Mouse (Mus musculus): ENCODE measurements around the gene Anks6.
"Not testable (repeated sequence)": the region's sequence is repeated elsewhere in the genome, so short reads cannot be mapped to it uniquely, and the experiment has no call there.

Gene Anks6

GRCm38 (mm10) chr4:47056791-47057509 lies at the start of gene Anks6:
Anks6 (minus strand) TSS chr4:47057427.
- no peak for DNase-seq (ENCODE audit: low spot score)

DNA sequence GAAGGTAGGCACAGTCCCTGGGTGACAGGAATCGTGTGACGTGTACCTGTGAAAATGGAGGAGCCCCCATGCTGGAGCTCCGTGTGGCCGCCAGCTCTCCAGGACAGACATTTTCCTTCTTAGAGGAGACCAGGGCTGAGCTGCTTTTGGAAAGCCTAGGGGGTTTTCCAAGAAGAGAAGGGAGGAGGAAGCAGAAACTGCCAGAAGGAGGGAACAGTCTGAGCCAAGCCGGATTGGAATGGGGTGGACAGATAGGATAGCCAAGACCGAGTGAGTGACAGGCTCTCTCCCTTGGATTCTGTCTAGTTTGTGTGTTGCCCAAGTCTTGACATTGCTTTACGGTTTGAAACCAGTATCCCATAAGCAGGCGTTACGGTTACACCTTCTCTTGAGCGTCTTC lies 46.3 kb upstream of the Anks6 start:
- no peak for DNase-seq (ENCODE audit: low spot score)

DNA sequence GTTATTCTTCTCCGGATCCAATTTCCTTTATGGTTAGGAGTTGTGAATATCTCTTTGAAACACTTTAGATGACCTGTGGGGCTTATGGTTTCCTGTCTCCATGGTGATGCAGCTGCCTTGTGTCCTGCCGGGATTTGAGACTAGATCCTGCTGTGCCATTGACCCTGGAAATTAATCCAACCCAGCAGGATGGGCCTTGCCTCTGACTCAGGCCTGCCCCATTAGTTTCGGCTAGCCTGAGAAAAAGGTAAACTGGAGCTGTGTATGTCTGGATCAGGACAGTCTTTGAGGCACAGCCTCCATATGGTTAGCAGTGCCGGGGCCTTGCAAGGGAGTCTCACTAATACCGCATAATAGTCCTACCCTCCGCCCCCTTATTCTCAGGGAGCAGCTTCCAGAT lies 36.4 kb upstream of the Anks6 start:
- DNase-seq (ENCODE audit: low spot score): no peak

DNA sequence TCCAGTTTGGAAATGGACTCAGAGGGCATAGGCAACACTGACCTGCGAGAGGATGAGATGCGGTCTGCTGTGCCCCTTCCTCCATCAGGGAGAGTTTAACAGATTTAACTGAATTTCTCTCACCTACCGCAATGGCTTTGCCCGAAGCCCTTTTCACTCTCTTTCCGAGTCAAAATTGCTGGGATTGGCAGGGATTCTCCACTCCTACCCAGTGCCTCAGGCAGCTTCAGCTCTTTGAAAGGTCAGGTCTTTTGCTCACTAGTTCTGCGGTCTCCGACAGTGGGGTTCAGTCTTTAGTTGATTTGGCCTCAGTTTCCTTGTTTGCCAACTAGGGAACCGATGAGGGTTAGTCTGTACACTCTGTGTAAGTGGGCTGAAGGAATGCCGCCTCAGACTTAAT lies 35.9 kb upstream of the Anks6 start:
- no peak for DNase-seq (ENCODE audit: low spot score)

DNA sequence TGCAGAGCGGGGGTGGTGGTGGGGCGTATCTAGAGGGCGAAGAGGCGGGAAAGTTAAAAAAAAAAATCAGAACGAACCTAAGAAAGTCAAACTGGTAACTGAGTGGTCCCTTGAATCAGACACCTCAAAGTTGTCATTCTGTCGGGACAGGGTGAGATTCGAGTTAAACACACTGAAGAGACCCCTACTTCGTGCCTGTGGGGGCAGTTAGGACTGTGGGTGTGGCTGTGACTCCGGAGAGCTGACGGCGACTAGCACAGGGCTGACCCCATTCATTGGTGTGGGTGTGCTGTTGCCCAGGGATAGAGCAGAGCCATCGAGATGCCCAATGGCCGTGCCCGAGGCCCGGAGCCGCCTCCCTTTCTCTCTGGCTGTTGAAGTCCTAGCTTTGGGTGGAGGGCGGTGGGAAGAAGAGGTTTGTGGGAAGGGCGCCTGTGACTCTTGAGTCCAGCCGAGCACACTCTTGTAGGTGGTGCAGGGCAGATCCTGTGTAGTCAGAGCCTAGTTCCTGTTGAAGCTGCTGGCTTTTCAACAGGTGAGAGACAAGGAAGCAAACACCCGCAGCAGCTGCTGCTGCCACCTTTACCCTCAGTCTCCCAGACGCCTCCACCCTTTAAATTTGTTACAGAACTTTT lies 35.3 kb upstream of the Anks6 start:
- no peak for DNase-seq (ENCODE audit: low spot score)

DNA sequence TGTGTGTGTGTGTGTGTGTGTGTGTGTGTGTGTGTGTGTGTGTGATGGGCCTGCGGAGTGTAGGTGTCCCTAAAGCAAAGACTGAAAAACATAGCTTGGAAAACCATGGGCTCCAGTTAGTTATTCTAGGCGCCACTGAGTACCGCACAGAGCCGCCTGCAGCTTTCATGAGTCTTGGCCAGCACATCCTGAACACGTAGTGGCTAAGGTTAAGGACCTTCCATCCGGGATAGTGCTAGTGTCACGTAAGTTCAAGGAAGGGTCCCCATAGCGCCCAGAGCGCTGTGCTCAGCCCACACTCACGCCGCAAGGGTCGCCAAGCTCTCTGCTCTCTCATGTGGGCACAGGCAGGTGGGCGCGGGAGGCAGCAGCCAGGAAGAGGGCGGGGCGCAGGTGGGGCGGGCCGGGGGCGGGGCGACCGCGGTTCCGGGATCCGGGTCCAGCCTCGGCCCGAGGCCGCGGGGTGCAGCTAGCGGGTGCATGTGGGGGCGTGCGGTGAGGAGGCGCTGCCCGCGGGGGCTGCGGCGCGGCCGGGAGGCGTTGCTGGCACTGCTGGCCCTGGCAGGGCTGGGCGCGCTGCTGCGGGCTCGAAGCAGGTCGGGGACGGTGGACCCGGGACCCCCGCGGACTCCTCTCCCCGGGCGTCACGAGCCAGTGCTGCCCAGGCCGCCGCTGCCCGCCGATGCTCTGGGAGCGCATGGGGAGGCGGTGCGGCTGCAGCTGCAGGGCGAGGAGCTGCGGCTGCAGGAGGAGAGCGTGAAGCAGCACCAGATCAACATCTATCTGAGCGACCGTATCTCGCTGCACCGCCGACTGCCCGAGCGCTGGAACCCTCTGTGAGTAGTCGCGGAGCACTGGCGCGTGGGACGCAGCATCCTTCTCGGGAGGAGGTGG lies 34.5 kb upstream of the Anks6 start, which contains the start of gene Galnt12:
Gene Galnt12, plus strand, starts transcription at position 417 of the 894 bp plus-strand sequence.
- peak; percentile 4 for DNase-seq (ENCODE audit: low spot score)

GRCm38 (mm10) chr4:47088671-47089070 lies 31.4 kb upstream of the Anks6 start:
- no peak for DNase-seq (ENCODE audit: low spot score)

DNA sequence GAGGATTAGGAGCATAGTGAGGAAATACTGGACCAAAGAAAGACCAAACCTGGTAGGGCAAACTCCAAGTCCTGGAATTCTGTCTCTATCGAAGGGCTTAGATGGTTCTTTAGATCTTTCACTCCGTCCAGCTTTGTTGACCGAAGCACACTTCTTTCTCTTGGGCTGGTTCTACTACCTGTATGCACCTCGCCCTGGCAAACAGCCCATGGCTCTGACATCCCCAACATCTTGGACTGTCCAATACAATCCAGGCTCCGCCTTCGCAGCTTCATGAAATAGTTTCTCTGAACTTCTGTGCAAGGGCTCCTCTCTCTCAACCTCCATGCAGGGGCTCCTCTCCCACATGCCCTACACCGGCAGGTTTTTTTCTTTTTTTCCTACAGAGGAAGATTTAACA lies 26.6 kb upstream of the Anks6 start:
- DNase-seq (ENCODE audit: low spot score): no peak

- no peak for DNase-seq (ENCODE audit: low spot score)
Observed at GRCm38 (mm10) chr4:47080647-47081010, 23.4 kb upstream of the Anks6 start.

- DNase-seq (ENCODE audit: low spot score): no peak
Observed at GRCm38 (mm10) chr4:47079997-47080646, 22.9 kb upstream of the Anks6 start.

DNA sequence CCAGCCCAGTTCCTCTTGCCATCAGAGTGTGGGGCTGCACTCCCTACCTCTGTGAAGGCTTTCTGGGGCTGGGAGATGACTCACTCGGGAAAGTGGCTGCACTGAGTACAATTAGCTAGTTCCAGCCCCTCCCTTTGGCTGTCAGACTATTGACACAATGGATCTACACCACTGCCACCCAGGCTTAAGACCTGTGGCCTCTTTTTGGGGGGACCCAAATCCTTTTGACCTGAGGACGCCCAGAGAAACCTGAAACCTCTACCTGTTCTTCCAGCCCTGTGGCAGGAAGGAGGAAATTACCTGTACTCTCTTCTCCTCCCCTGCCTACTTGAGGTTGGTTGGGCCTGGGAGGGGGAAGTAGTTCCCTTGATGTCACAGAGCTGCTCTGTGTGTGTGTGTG lies 17.8 kb upstream of the Anks6 start:
- DNase-seq (ENCODE audit: low spot score): no peak

GRCm38 (mm10) chr4:47060900-47061299 lies 3.7 kb upstream of the Anks6 start:
- no peak for DNase-seq (ENCODE audit: low spot score)

DNA sequence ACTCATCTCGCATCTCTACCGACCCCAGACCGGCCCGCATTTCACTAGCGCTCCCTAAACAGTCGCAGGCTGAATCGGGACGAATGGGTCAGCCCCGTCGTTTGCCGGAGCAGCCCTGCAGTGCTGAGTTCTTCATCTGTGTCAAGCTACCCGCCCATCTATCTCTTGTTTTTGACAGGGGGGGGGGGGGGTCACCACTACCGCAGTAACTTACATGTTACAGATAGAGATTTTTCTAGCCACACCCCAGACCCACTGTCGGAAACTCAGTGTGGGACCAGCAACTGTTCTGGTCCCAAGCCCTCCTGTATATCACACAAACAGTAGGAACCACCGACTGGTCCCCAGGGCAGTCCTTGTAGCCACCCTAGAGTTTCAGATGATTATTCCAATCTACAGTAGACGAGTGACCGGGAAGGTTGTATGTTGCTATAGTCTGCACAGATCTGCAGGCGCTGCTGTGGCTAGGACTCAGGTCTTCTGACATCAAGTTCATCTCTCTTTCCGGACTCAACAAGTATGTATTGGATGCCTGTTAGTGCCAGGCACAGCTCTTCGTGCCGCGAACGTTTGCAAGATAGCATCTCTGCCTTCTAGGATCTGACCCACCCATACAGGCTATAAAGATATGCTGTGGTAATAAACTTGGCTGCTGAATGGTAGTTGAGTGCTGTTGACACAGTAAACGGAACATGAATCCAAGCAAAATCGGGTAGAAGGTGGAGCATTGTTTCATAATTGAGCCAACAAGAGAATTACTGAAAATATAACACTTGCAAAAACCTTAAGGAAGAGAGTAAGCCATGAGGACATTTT lies 491 bp upstream of the Anks6 start:
- no peak for DNase-seq (ENCODE audit: low spot score)

GRCm38 (mm10) chr4:47055570-47056080 lies 1.6 kb downstream of the Anks6 start:
- no peak for DNase-seq (ENCODE audit: low spot score)

- DNase-seq (ENCODE audit: low spot score): not testable (repeated sequence)
Observed at GRCm38 (mm10) chr4:47055170-47055569, 2.1 kb downstream of the Anks6 start.

DNA sequence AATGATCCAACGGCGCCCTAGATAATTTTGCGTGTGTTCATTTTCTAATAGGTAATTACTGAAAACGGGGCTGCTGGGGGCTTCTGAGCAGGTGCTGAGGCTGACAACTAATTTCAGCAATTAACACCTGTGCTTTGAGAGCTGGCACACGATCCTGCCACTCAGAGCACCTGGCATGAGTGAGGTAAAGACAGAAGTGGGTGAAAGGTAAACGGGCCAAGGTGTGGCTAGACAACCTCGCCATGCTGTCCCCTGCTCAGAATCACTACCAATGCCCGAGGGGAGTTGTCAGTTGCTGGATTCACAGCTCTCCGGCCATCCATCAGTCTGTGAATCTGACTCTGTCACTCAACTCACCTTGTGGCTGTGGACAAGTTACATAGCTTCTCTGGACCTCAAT lies 5.3 kb downstream of the Anks6 start:
- no peak for DNase-seq (ENCODE audit: low spot score)

DNA sequence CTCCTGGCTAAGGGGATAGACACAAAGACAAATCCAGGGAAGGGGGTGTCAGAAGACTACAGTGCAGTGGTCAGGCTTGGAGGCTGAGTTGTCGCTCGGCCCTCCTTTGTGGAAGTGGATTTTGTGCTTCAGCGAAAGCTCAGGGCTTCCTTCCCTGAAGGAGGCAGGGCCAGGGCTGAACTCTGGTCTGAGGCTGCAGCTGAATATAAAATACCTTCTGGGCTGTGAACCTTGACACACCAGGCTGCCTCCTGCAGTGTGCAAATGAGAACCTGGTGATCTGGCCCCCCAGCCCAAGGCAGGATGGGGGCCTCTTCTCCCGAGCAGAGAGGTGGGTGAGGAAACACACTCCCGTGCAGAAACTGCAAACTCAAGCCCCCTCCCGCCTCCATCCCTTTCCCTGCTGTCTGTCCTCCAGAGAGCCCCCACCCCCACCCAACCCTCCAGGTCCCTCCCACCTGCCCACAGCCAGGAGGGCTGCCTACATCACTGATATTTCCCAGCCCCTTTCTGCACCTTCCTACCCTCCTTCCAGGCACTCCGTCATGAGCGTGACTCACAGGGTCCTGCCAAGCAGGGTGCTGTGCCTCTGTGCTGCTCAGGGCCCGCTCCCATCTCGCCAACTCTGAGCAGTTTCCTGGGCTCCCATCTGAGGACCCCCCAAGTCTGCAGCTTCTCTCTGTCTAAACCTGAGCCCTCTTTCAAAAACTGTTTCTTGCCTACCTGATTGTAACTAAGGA lies 6.4 kb downstream of the Anks6 start:
- no peak for DNase-seq (ENCODE audit: low spot score)

DNA sequence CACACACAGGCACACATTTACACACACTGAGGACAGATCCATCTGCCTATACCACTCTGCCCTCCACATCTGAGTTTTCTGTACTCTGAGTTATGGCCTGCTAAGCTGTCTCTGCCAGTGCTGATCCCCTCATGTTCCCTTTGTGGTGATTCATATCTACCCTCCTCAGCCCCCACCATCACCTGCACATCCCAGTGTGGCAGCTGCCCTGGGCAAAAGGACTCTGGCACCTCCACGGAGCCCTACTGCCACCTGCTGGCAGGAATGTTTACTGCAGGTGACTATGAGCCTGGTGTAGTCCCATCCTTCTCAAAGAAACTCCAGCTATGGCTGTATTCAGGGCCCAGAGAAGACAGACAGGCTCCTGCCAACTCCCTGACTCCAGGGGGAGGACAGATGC lies 7.1 kb downstream of the Anks6 start:
- DNase-seq (ENCODE audit: low spot score): peak; percentile 57

DNA sequence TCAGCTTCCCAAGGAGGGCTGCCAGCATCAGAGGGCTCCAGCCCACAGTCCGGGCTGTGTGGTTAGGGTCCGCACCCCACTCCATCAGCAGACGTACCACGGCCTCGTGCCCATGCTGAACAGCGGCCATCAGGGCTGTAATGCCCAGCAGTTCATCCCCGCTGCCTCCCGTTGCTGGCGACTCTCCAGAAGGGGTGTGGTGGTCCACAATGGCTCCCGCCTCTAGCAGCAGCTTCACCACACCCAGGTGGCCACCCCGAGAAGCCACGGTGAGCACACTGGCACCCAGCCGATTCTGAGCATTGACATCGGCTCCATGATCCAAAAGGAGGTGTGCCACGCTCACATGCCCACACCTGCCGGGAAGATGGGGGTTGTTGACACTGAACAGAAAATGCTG lies 8.0 kb downstream of the Anks6 start:
- no peak for DNase-seq (ENCODE audit: low spot score)

DNA sequence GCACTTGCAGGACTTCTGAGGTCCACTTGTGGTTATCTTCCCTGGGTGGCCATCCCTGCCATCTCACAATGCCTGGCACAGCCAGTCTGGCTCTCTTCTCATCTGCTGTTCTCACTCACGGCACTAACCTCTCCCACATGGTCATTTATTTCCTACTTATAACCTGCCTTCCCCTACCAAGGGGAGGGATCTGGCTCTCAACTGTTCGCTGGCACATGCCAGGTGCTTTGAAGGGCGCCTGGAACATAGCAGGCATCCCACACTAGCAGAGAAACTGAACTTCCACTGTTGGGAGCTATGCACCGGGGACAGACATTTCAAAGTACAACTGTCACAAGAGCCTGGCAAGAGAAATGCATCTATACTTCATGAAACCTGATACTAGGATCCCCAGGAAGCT lies 9.5 kb downstream of the Anks6 start:
- DNase-seq (ENCODE audit: low spot score): no peak

DNA sequence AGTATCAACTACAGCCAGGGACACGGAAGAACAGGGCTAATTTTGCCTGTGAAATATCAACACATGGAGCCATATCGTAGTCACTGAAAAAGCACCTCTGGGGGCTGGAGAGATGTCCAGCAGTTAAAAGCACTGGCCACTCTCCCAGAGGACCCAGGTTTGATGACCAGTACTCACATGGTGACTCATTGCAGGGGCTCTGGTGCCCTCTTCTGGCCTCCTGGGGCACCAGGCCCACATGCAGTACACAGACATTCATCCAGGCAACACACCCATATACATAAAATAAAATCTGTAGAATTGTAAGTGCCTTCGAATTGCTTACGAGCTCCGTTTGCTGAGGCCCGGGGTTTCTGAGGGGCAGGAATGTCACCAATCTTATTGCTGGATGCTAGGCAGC lies 10.3 kb downstream of the Anks6 start:
- no peak for DNase-seq (ENCODE audit: low spot score)
